Mouse (Mus musculus) retina, postnatal 1 day (tissue): Measurements from ENCODE around the gene Smndc1.
A peak's percentile ranks its signal among the peaks of the same experiment; 100 is the strongest.

Source experiments
- DNase-seq: peaks from one replicate; pipeline ENCODE4 v3.0.0-alpha.2; 2012

Gene Smndc1

DNA sequence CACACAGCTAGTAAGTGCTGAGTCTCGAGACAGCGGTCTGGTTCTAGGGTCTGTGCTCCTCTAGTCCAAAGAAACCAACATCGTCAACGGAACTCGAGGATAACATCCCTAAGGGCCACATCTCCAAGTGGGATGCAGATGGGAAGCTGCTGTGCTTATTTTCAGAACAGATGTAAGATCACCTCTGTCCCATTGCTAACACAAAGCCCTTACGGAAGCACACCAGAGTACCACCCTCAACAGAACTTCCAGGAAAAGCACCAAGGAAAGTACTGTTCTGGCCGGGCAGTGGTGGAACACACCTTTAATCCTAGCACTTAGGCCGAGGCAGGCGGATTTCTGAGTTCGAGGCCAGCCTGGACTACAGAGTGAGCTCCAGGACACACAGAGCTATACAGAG is 12.0 kb downstream of the Smndc1 start:
- no peak for DNase-seq

DNA sequence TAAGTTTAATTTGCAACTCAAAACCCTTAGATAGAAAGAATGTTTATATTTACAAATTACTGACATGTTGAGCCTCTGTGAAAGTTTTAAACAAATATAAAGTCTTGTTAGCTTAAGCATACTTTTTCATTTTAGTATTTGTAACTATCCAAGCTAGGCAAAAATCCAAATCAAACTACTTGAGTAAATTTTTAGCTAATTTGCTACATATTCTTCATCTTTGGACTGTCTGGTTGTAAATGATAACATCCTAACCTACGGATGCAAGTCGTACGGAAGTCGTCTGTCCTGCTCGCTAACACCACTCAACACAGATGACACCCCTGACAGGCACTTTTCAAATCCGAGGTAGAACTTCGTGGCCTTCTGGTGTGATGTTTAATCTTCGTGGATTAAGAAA is 12.7 kb downstream of the Smndc1 start:
- DNase-seq = no peak

DNA sequence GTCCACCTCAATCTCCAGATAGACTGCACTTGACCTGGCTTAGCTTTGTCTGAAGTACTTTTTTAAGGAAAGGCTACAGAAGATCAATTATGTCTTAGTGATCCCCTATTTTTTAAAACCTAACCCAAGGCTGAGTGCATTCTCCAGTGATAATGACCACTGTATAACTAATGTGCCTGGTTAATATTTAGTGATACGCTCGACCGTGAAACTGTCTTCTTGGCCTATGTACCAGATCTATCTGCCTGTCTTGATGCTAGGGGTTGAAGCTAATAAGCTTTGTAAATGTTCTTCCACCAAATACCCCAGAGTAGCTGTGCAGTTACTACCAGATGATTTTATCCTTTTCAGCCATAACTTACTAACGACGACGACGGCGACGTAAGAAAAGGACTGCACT is 14.6 kb downstream of the Smndc1 start:
- no peak for DNase-seq

DNA sequence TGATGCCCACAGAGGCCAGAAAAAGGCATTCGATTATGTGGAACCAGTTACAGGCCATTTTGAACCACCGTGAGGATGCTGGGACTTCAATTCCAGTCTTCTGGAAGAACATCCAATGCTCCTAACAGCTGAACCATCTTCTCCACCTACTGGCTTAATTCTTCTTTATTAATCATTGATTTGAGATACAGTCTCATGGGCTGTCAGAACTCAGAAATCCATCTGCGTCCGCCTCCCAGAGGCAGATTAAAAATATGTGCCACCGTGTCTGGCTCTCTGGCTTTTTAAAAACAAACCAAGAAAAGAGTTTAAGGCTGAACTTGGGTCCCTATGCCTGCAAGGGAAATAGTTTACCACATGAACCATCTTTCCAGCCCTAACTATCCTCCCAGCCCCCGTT is 15.1 kb downstream of the Smndc1 start:
- no peak for DNase-seq

DNA sequence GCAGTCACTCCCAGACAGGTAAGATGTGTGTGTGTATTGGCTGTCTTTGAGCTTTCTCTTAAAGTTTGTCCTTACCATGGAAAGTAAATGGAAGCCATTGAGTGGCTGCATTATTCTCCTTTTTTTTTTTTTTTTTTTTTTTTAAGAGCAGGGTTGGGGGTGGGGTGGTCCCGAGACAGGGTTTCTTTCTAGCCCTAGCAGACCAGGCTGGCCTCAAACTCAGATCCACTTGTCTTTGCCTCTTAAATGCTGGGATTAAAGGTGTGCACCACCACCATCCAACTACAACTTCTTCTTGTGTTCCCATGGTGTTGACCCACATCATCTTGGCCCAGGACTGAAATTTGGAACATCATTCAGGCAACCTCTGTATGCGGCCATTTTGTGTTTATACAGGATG is 16.8 kb downstream of the Smndc1 start:
- no peak for DNase-seq

DNA sequence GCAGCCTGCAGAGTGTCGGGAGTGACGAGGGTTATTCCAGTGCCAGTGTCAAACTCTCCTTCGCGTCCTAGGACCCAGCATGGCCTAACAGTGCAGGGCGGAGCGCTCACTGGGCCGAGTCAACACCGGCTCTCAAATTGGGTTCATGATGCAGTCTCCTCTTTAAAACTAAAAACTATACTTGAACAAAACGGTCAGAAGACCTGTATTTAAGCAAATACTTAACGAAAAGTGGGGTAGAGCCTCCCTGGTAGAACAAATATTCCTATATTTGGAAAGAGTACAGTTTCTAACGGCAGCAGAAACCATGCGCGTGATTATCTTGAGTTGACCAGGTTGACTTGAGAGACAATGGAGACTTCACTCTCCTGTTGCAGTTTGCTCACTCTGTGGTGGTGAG is 18.7 kb downstream of the Smndc1 start, which contains the start of gene Gm10197:
TSS of gene Gm10197 (minus strand) at position 101 of the 400 bp plus-strand sequence.
- no peak for DNase-seq

DNA sequence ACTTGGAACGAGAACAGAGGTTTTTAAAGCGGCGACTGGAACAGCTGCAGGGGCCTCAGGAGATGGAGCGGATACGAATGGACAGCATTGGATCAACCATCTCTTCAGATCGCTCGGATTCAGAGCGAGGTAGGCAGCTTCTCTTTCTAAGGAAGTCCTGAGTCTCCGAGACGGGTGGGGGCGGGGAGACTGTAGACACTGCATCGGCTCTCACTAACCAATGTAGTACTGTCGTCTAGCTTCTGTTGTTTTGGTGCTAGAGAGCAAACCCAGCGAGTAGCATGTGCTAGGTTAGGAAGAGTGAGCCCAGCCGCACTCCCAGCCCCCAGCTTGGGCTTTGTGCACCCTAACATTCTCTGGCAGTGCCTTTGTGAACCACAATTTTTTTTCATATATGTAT is 20.1 kb downstream of the Smndc1 start:
- no peak for DNase-seq

DNA sequence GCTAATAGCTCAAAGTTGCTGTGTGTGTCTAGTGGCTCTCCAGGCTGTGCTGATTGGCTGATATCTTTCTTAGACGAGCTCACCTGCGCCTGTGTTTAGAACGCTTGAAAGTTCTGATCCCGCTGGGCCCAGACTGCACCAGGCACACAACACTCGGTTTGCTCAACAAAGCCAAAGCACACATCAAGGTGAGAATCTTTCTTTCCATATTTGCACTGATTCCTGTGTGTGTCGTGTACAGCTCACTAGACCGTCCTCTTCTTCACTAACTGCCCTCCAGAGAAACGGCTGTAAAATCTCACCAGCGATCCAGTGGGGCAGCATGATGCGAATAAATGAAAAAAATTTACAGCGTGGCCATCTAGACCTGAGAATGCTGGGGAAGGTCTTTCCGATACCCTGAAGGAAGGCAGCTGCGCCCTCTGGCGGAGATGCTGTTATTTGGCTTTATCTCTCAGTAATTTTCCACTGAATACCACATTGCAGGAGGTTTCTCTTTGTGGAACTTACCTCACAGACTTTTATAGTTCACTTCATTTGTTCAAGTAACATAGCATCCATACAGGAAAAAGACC is 20.8 kb downstream of the Smndc1 start:
- DNase-seq = peak; percentile 83

DNA sequence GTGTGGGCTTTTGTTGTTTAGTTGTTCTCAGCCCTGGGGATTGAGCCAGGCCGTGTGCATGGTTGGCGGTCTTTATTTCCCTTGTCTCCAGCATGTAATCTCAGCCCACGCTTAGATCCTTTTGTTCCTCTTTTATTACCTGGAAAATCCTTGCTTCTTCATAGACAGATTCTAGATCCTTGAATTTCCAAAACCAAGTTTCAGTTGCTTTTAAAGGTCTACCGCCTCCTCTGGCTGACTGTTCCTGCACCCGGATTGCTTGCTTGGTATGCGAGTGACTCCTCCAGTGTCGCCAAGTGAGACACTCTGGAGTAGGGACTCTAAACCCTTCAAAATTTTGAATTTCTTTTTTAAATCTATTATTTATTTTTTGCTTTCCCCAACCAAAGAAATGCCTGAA is 23.5 kb downstream of the Smndc1 start:
- DNase-seq = no peak

DNA sequence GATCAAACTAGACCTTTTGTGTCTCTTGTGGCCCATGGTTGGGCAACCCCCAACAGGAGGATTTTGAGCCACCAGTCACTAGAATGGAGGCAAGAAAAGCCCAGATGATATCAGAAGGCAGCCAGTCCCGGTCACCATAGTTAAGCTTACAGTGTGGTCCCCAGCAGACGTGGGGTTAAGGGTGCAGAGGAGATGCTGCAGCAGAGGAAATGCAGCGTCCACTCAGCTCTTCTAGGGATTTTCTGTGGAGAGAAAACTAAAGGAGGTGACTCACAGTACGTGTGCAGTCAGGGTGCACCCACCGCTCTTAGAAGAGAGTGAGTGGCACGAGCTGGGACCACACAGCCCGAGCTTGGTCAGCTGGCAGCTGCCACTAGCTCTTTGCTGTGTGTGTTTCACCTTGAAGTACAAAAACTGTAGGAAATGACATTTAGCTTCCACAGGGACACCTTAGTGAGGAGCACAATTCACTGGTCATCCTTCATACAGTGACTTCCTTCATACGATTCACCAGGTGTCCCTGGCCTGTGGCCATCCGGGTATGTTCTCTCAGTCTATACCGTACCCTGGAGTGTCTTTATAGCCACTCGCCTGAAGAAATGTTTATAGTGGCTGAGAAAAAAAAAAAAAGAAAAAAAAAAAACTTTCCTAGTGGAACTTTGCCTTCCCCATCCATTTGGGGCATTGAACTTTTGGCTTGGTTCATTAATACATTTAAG is 24.2 kb downstream of the Smndc1 start:
- DNase-seq = no peak

DNA sequence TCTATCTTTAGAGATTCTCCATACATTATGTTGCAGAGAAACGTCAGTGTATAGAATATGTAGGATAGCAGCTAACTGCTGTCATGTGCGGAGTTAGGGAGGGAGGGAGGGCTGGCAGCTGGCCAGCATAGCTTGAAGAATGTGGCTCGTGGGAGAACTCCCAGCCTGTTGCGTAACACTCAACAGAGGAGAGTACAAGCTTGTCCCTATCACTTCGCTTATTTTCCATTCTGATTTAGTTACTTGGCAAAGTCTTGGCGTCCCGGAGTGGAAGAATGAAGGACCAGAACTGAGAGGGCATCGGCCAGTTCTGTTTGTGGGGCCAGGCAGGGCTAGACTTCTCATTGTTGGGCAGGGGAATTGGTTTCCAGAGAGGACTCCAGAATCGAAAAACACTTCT is 25.4 kb downstream of the Smndc1 start:
- peak; percentile 80 for DNase-seq

DNA sequence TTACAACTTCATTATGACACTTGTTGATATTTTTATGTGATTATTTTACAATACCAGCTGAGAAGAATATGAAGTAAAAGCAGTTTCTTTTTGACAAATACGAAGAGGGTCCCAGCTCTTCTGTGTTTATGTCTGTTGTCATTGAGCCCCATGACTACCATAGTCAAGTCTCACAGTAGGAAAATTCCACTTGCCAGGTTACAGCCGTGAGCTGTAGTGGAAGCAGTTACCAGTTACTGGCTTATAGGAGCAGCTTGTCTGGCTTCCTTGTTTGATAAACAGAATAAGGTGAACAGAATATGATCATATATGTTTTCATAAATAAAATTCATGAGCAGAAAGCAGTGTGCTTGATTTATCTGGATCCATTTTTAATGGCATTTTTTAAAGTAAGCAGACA is 25.8 kb downstream of the Smndc1 start:
- no peak for DNase-seq

DNA sequence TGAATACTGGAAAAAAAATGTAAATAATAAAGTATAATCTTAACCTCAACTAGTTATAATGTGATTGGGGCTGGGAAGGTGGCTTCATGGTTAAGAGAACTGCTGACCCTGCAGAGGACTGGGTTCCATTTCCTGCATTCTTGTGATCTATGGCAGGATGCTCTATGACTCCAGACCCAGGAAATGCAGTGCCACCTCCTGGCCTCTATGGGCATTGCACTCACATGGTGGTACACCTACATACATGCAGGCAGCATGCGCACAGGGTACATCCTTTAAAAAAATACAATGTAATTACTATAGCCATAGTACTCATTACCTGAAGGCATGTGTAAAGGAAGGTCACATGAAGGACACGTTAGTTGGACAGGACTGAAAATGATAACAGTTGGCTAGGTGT is 27.4 kb downstream of the Smndc1 start:
- peak; percentile 41 for DNase-seq

DNA sequence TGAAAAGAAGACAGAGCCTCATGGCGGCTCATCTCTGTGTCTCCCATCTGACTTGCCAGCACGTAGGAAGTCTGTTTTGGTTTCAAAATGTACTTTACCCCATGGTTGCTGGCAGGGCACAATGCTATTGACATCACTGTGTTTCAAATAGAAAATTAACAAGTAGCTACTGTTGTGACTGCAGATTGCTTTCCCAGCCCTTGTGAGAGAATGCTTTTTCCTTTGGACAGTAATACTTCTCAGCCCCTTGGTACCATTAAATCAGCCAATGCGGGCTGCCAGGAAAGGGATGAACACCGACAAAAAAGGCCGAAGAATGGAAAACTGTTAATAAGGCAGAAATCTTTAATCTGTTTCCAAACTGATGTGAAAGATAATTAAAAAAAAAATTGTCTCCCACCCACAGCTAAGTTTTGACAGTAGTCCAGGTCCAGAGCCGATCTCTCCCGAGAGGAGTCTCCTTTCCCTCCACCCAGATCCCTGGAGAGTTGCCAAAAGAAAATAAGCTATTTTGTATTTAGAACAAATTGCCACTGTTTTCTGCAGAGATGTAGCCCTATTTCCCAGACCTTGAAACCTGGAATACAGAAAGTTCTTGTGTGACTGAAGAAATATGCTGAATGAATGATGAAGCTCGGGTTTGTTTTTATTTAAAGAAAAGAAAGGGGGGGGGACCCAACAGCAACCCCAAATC is 30.0 kb downstream of the Smndc1 start:
- DNase-seq = no peak

DNA sequence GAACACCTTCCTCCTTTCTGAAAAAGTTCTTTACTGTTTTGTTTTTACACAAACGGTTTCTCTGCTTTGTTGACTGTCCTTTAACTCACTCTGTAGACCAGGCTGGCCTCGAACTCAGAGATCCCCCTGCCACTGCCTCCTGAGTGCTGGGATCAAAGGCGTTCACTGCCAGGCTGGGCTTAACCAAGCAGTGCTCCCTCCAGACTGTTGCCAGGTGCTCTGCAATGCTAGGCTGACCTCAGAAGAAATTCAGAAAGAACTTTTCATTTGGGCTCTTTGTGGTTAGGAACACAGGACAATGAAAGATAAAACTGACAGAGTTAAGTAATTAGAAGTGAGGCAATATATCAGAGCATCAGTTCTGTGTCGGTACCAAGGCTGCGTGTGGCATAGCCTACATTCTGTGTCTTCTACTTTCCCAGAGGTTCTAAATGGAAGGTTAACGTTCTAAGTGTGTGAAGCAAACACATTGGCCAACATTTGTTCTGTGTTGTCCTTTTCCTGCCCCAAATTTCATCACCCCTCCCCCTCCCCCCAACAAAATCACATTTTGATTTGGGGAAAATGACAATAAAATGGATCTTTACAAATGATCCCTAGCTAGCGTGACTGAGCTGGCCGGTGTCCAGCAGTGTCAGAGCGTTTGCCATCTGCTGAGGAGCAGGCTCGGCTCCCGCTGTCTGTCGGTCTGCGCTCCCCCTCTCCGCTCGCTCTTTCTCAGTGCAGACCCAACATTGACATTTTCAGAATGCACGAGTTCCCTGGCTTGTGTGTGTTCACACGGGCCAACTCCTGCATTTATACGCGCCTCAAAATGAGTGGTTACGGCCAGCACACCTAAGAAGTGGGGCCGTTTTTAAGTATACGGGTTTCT is 31.0 kb downstream of the Smndc1 start:
- no peak for DNase-seq

DNA sequence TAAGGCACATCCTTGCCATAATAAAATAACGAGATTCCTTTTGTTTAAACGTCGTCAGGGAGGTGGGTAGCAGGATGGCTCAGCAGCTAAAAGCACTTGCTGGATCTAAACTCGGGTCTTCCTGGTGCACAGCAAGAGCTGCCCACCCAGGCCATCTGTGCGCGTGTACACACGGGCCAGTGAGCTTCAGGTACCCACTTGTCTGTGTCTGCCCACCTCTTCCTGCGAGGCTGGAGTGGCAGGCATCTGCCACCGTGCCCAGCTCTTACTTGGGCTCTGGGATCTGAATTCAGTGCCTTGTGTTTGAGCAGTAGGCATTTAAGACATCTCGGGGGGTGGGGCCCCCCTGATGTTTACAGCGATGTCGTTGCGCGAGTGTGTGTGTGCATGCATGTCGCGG is 35.3 kb downstream of the Smndc1 start:
- no peak for DNase-seq

DNA sequence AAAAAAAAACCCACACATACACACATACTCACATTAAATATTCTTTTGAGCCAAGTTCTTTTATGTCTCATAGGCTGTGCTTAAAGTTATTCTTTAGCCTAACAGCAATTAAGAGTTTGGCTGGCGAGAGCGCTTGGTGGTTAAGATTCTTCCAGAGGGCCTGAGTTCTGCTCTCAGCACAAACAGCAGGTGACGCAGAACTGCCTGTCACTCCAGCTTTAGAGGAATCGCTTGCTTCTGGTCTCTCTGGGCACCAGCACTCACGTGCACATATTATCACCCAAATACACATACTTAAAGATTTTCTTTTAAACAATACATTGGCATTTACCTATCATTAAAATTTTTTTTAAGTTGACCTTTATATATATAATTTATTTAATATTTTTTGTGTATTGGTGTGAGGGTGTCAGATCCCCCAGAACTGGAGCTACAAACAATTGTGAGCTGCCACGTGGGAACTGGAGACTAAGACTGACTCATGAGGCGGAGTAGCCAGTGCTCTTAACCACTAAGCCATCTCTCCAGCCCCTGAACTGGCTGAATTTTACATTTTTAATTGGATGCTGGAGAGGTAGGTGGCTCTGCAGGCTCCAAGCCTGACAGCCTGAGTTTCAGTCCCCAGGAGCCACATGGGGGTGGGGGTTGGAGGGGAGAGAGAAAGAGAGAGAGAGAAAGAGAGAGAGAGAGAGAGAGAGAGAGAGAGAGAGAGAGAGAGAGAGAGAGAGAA is 35.9 kb downstream of the Smndc1 start:
- DNase-seq = no peak

DNA sequence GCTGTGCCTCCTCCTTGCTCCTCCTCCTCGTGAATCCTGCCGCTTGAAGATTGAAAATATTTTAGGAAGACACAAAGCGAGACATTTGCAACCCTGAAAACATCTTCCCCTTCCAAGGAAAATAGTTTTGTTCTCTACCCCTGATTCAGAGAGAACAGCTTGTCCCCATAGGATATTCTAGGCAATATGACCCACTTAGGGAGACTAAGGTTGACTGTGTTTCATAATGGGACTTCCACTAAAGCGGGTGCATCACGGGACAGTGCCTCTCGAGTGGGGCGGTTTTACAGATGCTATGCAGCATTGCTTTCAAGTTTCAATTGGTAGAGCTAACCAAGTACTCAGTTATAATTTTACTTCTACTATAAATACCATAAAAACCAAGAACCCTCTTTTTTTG is 36.5 kb downstream of the Smndc1 start:
- no peak for DNase-seq

DNA sequence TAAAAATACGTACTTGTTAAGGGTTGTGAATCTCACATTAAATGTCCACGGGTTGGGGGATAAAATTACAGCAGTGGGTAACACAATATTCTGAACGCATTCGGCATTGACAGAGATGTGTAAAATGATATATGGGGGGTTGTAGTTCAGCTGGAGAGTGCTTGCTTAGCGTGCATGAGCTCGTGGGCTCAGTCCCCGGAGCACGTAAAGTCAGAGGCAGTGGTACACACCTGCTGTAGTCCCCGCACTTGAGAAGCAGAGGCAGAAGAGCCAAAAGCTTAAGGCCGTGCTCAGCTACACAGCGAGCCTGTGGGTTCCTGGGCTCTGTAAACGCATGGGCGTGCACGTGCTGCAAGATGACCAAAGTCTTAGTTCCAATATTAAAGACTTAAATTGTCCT is 44.6 kb downstream of the Smndc1 start:
- no peak for DNase-seq

DNA sequence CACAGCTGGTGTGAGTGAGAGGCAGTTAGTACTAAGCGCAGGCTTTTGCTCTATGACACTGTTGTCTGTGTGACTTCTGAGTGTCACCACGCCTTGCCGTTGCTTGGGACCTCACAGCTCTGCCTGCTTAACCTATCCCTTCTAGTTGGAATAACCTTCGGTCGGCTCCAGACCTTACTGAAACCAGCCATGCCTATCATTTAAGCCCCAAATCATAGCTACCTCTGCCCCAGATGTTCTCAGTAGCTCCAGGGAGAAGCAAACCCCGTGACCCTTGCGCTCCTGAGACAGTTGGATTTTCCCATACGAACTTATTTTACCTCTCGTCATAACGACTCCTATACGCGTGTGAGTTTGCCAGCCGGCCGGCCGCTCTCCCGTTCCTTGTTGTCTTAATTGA is 46.3 kb downstream of the Smndc1 start:
- no peak for DNase-seq

DNA sequence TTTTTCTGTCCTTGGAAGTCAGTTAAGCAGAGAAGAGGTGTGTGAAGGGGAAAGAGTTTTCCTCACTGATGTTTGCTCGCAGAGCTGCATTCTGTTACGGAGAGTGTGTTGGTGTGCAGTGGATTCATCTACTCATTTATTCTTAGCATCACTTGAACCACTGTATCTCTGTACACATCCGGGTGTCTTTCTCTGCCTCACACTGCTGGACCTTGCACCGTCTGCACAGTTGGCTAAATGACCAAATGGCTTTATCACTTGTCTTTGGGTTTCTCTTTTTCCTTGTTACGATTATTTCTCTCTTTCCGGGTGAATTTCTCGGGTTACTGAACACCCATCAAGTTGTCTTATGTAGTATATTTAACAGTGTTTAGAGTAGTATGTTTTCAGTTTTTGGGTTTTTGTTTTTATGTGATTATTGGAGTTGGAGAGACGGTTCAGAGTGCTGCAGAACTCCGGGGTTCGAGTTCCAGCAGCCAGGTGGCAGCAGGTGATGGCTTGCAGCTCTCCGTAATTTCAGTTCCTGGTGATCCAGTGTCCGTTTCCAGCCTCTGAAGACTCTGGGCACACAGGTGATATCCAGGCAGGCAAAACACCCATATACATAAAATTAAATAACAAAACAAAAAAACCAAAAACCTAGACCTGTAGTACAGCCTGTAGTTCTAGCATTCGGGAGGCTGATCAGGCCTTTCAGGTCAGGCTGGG is 47.0 kb downstream of the Smndc1 start:
- DNase-seq = no peak

DNA sequence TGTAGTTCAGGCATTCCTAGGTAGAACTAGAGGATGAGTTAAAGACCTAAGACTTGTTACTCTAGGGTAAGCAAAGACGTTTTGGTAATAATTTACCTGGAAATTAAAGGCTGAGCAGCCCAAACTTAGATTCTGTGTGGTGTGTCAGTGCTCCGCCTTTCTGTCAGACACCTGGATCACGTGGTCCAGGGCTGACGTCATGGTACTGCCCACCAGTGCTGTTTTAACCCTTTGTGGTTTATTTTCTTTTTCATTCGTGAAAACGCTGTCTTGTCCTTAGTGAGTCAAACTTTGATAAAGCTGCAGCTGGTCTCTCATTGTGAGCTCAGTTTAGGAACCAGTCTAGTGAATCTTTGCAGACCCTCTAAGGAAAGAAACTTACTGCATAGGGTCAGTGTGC is 50.0 kb downstream of the Smndc1 start:
- DNase-seq = no peak
